Mouse (Mus musculus) intestine, postnatal 0 days (tissue): ENCODE measurements around the gene Olfr652. TPM values are rescaled to one million over a fixed set of nuclear protein-coding genes. Genes with fewer than 3 reads are reported as not detected.
A peak's percentile ranks its signal among the peaks of the same experiment; 100 is the strongest.

Source experiments
- ATAC-seq: fragments of 200-750 bp; cut with Nextera tagmentation; 2 replicates; pipeline ENCODE4 v1.8.0; 2017; ENCODE audit warnings: mild to moderate bottlenecking, moderate TSS enrichment, moderate library complexity
- H3K27ac ChIP-seq: fragments of 300-500 bp; sonication (generic); 2 replicates; pipeline ENCODE4 v1.5.1; 2014; ENCODE audit warnings: mild to moderate bottlenecking, low read depth, low read length, moderate library complexity
- H3K27me3 ChIP-seq: fragments of 300-500 bp; sonication (generic); replicated peaks from 2 replicates; pipeline ENCODE4 v1.6.1; 2014; ENCODE audit warnings: low read length, mixed read lengths; ENCODE audit not compliant: control insufficient read depth, insufficient read depth
- H3K36me3 ChIP-seq: fragments of 300-500 bp; sonication (generic); 2 replicates; pipeline ENCODE4 v1.6.1; 2014; ENCODE audit warnings: mild to moderate bottlenecking, moderate library complexity; ENCODE audit not compliant: control insufficient read depth, insufficient read depth
- H3K4me1 ChIP-seq: fragments of 300-500 bp; sonication (generic); replicated peaks from 2 replicates; pipeline ENCODE4 v1.6.1; 2014; ENCODE audit warnings: antibody characterized with exemption, low read length, mixed read lengths; ENCODE audit not compliant: control insufficient read depth, insufficient read depth
- H3K4me2 ChIP-seq: fragments of 300-500 bp; sonication (generic); replicated peaks from 2 replicates; pipeline ENCODE4 v1.6.1; 2014; ENCODE audit warnings: low read depth, mild to moderate bottlenecking, moderate library complexity
- H3K4me3 ChIP-seq: fragments of 300-500 bp; sonication (generic); 2 replicates; pipeline ENCODE4 v1.5.1; 2014; ENCODE audit warnings: low read depth, low read length
- H3K9ac ChIP-seq: fragments of 300-500 bp; sonication (generic); 2 replicates; pipeline ENCODE4 v1.6.1; 2014; ENCODE audit warnings: mild to moderate bottlenecking, low read depth, low read length
- H3K9me3 ChIP-seq: fragments of 300-500 bp; sonication (generic); 2 replicates; pipeline ENCODE4 v1.6.1; 2016; ENCODE audit warnings: mixed run types; ENCODE audit not compliant: control insufficient read depth
- CTCF ChIP-seq: sonication (generic); IDR thresholded peaks from 2 replicates; pipeline ENCODE4 v1.5.1; 2016; ENCODE audit warnings: low read depth, mild to moderate bottlenecking, control low read depth, antibody characterized with exemption, moderate library complexity
- WGBS: fragments of 180-500 bp; shearing (Covaris S2); extraction: QIAGEN DNeasy Blood & Tissue Kit; methylation state at CpG from one replicate; pipeline ENCODE4 v1.1.7; 2014; 5-methylcytosine and 5-hydroxymethylcytosine counted together
- polyA plus RNA-seq: library from polyadenylated mRNA; unstranded; fragments of >200 nt; fragmentation: Nextera tagmentation; extraction: Ambion mirVana; gene quantifications from 2 replicates; pipeline ENCODE4 v1.2.1, GENCODE M21; 2015

The Olfr652 gene
- 0.04 TPM in 1 of 2 replicates, not detected in the other for polyA plus RNA-seq

- H3K4me2 ChIP-seq: no peak within 1 kb of the TSS
- no peak within 1 kb of the TSS for H3K4me3 ChIP-seq
- no peaks in the 10 kb centered on the region for H3K27me3 ChIP-seq
- no peaks in the 10 kb centered on the region for H3K4me1 ChIP-seq
- TF ChIP-seq CTCF: no peak
- no peaks in the 10 kb centered on the region for H3K9me3 ChIP-seq
- no peaks in the 10 kb centered on the region for H3K36me3 ChIP-seq
- no peak within 1 kb of the TSS for H3K27ac ChIP-seq
- no peak within 1 kb of the TSS for H3K9ac ChIP-seq
- ATAC-seq: no peak
Measured at GRCm38 (mm10) chr7:104560601-104561000, at the start of gene Olfr652. Gene Olfr652 (plus strand): TSS chr7:104560901.

GRCm38 (mm10) chr7:104549833-104550232 is 10.9 kb upstream of the Olfr652 start, which contains the start of gene Olfr651:
Gene Olfr651 (plus strand): TSS chr7:104550133.
- no peaks in the 10 kb centered on the region for H3K4me1 ChIP-seq
- no peak within 1 kb of the TSS for H3K9ac ChIP-seq
- WGBS: 70% methylated on average over 5 of the region's 5 CpGs
- no peaks in the 10 kb centered on the region for H3K9me3 ChIP-seq
- no peak within 1 kb of the TSS for H3K4me3 ChIP-seq
- H3K27me3 ChIP-seq: no peaks in the 10 kb centered on the region
- H3K4me2 ChIP-seq: no peak within 1 kb of the TSS
- no peak within 1 kb of the TSS for H3K27ac ChIP-seq
- ATAC-seq: no peak
- no peak for TF ChIP-seq CTCF
- H3K36me3 ChIP-seq: no peaks in the 10 kb centered on the region

DNA sequence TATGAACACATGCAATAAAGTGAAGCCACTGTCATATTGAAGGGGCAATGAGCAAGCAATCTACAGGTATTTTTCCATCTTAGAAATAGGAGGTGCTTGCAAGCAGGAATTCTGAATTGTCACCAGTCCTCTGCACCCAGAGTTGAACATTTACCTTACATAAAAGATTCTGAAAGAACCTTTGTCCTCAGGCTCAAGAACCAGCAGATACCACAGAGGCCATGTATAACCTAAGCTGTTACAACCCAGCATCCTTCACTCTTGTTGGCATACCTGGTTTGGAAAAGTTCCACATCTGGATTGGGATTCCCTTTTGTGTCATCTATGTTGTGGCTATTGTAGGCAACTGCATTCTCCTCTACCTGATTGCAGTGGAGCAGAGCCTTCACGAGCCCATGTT is 8.0 kb upstream of the Olfr652 start:
- Histone ChIP-seq H3K4me3 (no peak overlapping the region), H3K9me3 (no peaks in the 10 kb centered on the region), H3K9ac (no peak overlapping the region), H3K4me2 (no peak overlapping the region), H3K27ac (no peak overlapping the region), H3K27me3 (no peaks in the 10 kb centered on the region), H3K36me3 (no peaks in the 10 kb centered on the region), H3K4me1 (no peaks in the 10 kb centered on the region)
- WGBS: 72% methylated on average over 1 of the region's 1 CpGs
- ATAC-seq: 0 out of 2 replicates have a peak, but pooled peaks have one; percentile 57
- TF ChIP-seq CTCF: no peak

DNA sequence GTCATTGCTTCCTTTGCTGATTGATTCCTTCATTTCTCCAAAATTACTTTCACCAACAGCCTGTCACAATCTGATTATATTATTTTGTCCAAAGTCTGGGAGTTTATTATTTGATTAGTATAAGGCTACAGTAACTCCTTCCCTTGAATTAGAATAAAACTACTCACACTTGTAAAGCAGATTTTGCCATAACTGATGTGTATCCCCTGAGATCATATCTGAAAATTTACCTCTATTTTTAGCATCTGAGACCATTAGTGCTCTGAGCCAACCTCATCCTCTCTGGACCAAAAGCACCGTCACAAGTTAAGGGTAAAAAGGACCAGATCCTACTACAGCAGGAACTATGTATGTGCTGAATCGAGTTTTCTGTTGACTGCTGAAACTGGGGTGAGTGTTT is 16.3 kb downstream of the Olfr652 start, which contains the start of gene Olfr653:
TSS of gene Olfr653 (plus strand) at position 301 of the 400 bp plus-strand sequence.
- WGBS: 63% methylated on average over 2 of the region's 2 CpGs
- no peak within 1 kb of the TSS for H3K27ac ChIP-seq
- H3K9ac ChIP-seq: no peak within 1 kb of the TSS
- no peaks in the 10 kb centered on the region for H3K36me3 ChIP-seq
- no peak within 1 kb of the TSS for H3K4me2 ChIP-seq
- H3K27me3 ChIP-seq: no peaks in the 10 kb centered on the region
- no peak within 1 kb of the TSS for H3K4me3 ChIP-seq
- ATAC-seq: no peak
- TF ChIP-seq CTCF: no peak
- H3K4me1 ChIP-seq: no peaks in the 10 kb centered on the region
- no peaks in the 10 kb centered on the region for H3K9me3 ChIP-seq

GRCm38 (mm10) chr7:104580846-104581245 is 20.1 kb downstream of the Olfr652 start:
- peak overlapping the region; percentile 79 for H3K27ac ChIP-seq
- no peaks in the 10 kb centered on the region for H3K9me3 ChIP-seq
- no peak for TF ChIP-seq CTCF
- H3K4me1 ChIP-seq: no peaks in the 10 kb centered on the region
- no peak overlapping the region for H3K4me3 ChIP-seq
- H3K27me3 ChIP-seq: no peaks in the 10 kb centered on the region
- H3K9ac ChIP-seq: no peak overlapping the region
- peak; percentile 96 for ATAC-seq
- 56% methylated on average over 4 of the region's 4 CpGs for WGBS
- H3K4me2 ChIP-seq: no peak overlapping the region
- no peaks in the 10 kb centered on the region for H3K36me3 ChIP-seq

GRCm38 (mm10) chr7:104581429-104581828 is 20.7 kb downstream of the Olfr652 start:
- H3K27me3 ChIP-seq: no peaks in the 10 kb centered on the region
- no peaks in the 10 kb centered on the region for H3K4me1 ChIP-seq
- no peak for TF ChIP-seq CTCF
- H3K4me2 ChIP-seq: no peak overlapping the region
- H3K9me3 ChIP-seq: no peaks in the 10 kb centered on the region
- no peaks in the 10 kb centered on the region for H3K36me3 ChIP-seq
- ATAC-seq: peak; percentile 83
- WGBS: 39% methylated on average over 4 of the region's 4 CpGs
- H3K4me3 ChIP-seq: no peak overlapping the region
- H3K27ac ChIP-seq: peak overlapping the region; percentile 79
- no peak overlapping the region for H3K9ac ChIP-seq

GRCm38 (mm10) chr7:104586725-104587124 is 26.0 kb downstream of the Olfr652 start, which contains the start of gene Olfr654:
Gene Olfr654 (plus strand): TSS chr7:104587025.
- H3K27ac ChIP-seq: no peak within 1 kb of the TSS
- no peak within 1 kb of the TSS for H3K4me3 ChIP-seq
- WGBS: 80% methylated on average over 4 of the region's 4 CpGs
- no peak for ATAC-seq
- H3K4me1 ChIP-seq: no peaks in the 10 kb centered on the region
- no peaks in the 10 kb centered on the region for H3K36me3 ChIP-seq
- no peaks in the 10 kb centered on the region for H3K9me3 ChIP-seq
- no peaks in the 10 kb centered on the region for H3K27me3 ChIP-seq
- H3K9ac ChIP-seq: no peak within 1 kb of the TSS
- no peak for TF ChIP-seq CTCF
- H3K4me2 ChIP-seq: no peak within 1 kb of the TSS
